Mouse (Mus musculus): ENCODE measurements around the gene Foxc2. TPM values are rescaled to one million over a fixed set of nuclear protein-coding genes. Genes with fewer than 3 reads are reported as not detected.
A peak's percentile ranks its signal among the peaks of the same experiment; 100 is the strongest.

The Foxc2 gene
- polyA plus RNA-seq, 1 experiment from 2014 or later: 1.7 TPM

DNA sequence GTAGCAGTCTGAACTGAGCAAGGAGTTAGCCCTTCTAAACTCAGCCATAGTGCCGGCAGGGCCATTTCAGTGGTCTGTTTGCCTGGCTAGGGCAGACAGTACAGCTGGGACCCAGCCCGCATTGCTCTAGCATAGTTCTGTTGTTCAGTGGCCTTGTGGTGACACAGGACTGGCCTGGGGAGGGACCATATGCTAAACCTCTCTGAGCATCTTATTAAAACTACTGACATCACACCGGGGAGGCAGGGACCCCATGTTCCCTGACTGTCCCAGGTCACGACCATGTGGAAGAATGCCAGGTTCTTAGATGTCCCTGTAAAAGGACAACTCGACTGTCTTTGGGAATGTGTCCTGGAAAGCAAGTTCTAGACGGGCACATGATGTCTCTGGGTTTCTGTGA lies 23.8 kb upstream of the Foxc2 start:
- H3K9me3 ChIP-seq (replicated peaks; ENCODE audit: control insufficient read depth, low read length, poor library complexity, severe bottlenecking): no peaks in the 10 kb centered on the region
- H3K4me2 ChIP-seq (ENCODE audit: low read length): no peak overlapping the region
- no peak overlapping the region for H3K27ac ChIP-seq (ENCODE audit: low read length)
- ATAC-seq: peak; percentile 40; the same call in 1 of the 2 replicates
- H3K4me3 ChIP-seq (ENCODE audit: low read depth, low read length): no peak overlapping the region
- peaks cover 47% of the 10 kb centered on the region for H3K27me3 ChIP-seq (ENCODE audit: control insufficient read depth, insufficient read depth, low read depth, low read length)
- H3K36me3 ChIP-seq (ENCODE audit: control insufficient read depth, insufficient read depth, low read length): 0 out of 2 replicates have a peak, but pooled peaks cover 1% of the 10 kb centered on the region
- WGBS: 38% methylated on average over 6 of the region's 6 CpGs
- H3K9ac ChIP-seq (ENCODE audit: low read depth, low read length): no peak overlapping the region
- H3K4me1 ChIP-seq (ENCODE audit: control insufficient read depth, insufficient read depth, low read length): no peaks in the 10 kb centered on the region

GRCm38 (mm10) chr8:121092627-121093026 lies 23.3 kb upstream of the Foxc2 start:
- H3K36me3 ChIP-seq (ENCODE audit: control insufficient read depth, insufficient read depth, low read length): peaks cover 6% of the 10 kb centered on the region; the same call in 1 of the 2 replicates

GRCm38 (mm10) chr8:121093496-121093895 lies 22.5 kb upstream of the Foxc2 start:
- 60% methylated on average over 6 of the region's 6 CpGs for WGBS
- Histone ChIP-seq H3K27ac (ENCODE audit: low read length) (no peak overlapping the region), H3K9ac (ENCODE audit: low read depth, low read length) (no peak overlapping the region), H3K36me3 (ENCODE audit: control insufficient read depth, insufficient read depth, low read length) (peaks cover 14% of the 10 kb centered on the region), H3K27me3 (ENCODE audit: control insufficient read depth, insufficient read depth, low read depth, low read length) (peaks cover 47% of the 10 kb centered on the region), H3K4me1 (ENCODE audit: control insufficient read depth, insufficient read depth, low read length) (no peaks in the 10 kb centered on the region), H3K9me3 (replicated peaks; ENCODE audit: control insufficient read depth, low read length, poor library complexity, severe bottlenecking) (no peaks in the 10 kb centered on the region), H3K4me2 (ENCODE audit: low read length) (no peak overlapping the region), H3K4me3 (ENCODE audit: low read depth, low read length) (no peak overlapping the region)
- no peak for ATAC-seq

More at GRCm38 (mm10) chr8:121092627-121093026, 23.3 kb upstream of the Foxc2 start:
- no peak overlapping the region for H3K4me3 ChIP-seq (ENCODE audit: low read depth, low read length)
- ATAC-seq: peak; percentile 58
- 3% methylated on average over 16 of the region's 16 CpGs for WGBS
- no peak overlapping the region for H3K9ac ChIP-seq (ENCODE audit: low read depth, low read length)
- no peak overlapping the region for H3K27ac ChIP-seq (ENCODE audit: low read length)
- H3K4me1 ChIP-seq (ENCODE audit: control insufficient read depth, insufficient read depth, low read length): no peaks in the 10 kb centered on the region
- H3K27me3 ChIP-seq (ENCODE audit: control insufficient read depth, insufficient read depth, low read depth, low read length): peaks cover 47% of the 10 kb centered on the region
- no peaks in the 10 kb centered on the region for H3K9me3 ChIP-seq (replicated peaks; ENCODE audit: control insufficient read depth, low read length, poor library complexity, severe bottlenecking)
- H3K4me2 ChIP-seq (ENCODE audit: low read length): no peak overlapping the region

- Histone ChIP-seq H3K4me3 (ENCODE audit: low read depth, low read length) (no peak overlapping the region), H3K27me3 (ENCODE audit: control insufficient read depth, insufficient read depth, low read depth, low read length) (no peaks in the 10 kb centered on the region), H3K36me3 (ENCODE audit: control insufficient read depth, insufficient read depth, low read length) (peaks cover 16% of the 10 kb centered on the region), H3K27ac (ENCODE audit: low read length) (no peak overlapping the region), H3K9me3 (replicated peaks; ENCODE audit: control insufficient read depth, low read length, poor library complexity, severe bottlenecking) (no peaks in the 10 kb centered on the region), H3K9ac (ENCODE audit: low read depth, low read length) (no peak overlapping the region), H3K4me1 (ENCODE audit: control insufficient read depth, insufficient read depth, low read length) (peaks cover 12% of the 10 kb centered on the region), H3K4me2 (ENCODE audit: low read length) (no peak overlapping the region)
- 54% methylated on average over 17 of the region's 17 CpGs for WGBS
- no peak for ATAC-seq
These were observed 11.7 kb upstream of the Foxc2 start for GRCm38 (mm10) chr8:121104049-121104818.

GRCm38 (mm10) chr8:121107668-121108656 lies 8.0 kb upstream of the Foxc2 start, which contains the start of gene Mthfsd:
Gene Mthfsd, minus strand, starts transcription at chr8:121108392.
- peak within 1 kb of the TSS; percentile 63 for H3K4me3 ChIP-seq (ENCODE audit: low read depth, low read length)
- peaks cover 12% of the 10 kb centered on the region for H3K4me1 ChIP-seq (ENCODE audit: control insufficient read depth, insufficient read depth, low read length)
- ATAC-seq: peak; percentile 94
- peak within 1 kb of the TSS; percentile 78 for H3K4me2 ChIP-seq (ENCODE audit: low read length)
- peak within 1 kb of the TSS; percentile 84 for H3K9ac ChIP-seq (ENCODE audit: low read depth, low read length)
- H3K9me3 ChIP-seq (replicated peaks; ENCODE audit: control insufficient read depth, low read length, poor library complexity, severe bottlenecking): no peaks in the 10 kb centered on the region
- H3K27me3 ChIP-seq (ENCODE audit: control insufficient read depth, insufficient read depth, low read depth, low read length): peaks cover 12% of the 10 kb centered on the region
- H3K27ac ChIP-seq (ENCODE audit: low read length): peak within 1 kb of the TSS; percentile 69
- no peaks in the 10 kb centered on the region for H3K36me3 ChIP-seq (ENCODE audit: control insufficient read depth, insufficient read depth, low read length)
- WGBS: 1% methylated on average over 75 of the region's 75 CpGs

GRCm38 (mm10) chr8:121108657-121109056 lies 7.3 kb upstream of the Foxc2 start:
- H3K27ac ChIP-seq (ENCODE audit: low read length): peak overlapping the region; percentile 69; the same call in 1 of the 2 replicates
- WGBS: 19% methylated on average over 5 of the region's 5 CpGs

DNA sequence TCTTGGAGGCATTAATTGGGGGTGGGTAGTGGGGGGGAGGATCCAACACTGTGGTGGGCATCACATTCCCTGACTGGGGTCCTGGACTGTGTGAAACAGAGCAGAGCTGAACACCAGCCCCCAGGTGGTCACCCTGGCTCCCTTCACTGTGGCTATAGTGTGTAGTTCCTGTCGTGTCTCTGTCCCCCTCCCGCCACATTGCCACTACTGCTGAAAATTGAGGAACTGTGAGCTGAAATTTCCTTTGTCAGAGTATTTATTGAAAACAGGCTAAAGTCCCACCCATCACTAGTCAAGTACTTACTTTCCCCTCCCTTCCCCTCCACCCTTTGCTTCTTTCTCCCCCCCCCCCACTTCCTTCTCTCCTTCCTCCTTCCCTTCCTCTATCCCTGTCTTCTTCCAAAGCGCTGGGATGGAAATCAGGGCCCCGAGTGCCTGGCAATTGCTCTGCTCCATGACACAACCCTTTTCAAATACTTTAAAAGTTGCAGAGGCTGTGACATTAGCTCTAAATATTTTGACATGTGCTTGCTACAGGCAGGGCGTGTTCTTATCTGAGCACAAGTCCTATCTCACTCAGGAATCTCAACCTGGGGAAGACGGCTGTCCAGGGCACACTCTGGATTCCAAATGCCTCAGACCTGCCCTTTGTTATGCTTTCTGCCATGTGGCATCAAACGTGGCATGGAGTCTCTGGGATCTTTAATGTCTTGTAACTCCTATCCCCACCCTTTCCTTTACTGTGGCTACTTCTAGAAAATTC lies 4.6 kb upstream of the Foxc2 start:
- Histone ChIP-seq H3K4me1 (ENCODE audit: control insufficient read depth, insufficient read depth, low read length) (peaks cover 14% of the 10 kb centered on the region), H3K36me3 (ENCODE audit: control insufficient read depth, insufficient read depth, low read length) (no peaks in the 10 kb centered on the region), H3K4me3 (ENCODE audit: low read depth, low read length) (no peak overlapping the region), H3K27ac (ENCODE audit: low read length) (no peak overlapping the region), H3K9me3 (replicated peaks; ENCODE audit: control insufficient read depth, low read length, poor library complexity, severe bottlenecking) (no peaks in the 10 kb centered on the region), H3K27me3 (ENCODE audit: control insufficient read depth, insufficient read depth, low read depth, low read length) (peaks cover 33% of the 10 kb centered on the region), H3K9ac (ENCODE audit: low read depth, low read length) (no peak overlapping the region), H3K4me2 (ENCODE audit: low read length) (no peak overlapping the region)
- ATAC-seq: no peak
- 53% methylated on average over 7 of the region's 7 CpGs for WGBS

More at GRCm38 (mm10) chr8:121108657-121109056, 7.3 kb upstream of the Foxc2 start:
- peak overlapping the region; percentile 56 for H3K4me2 ChIP-seq (ENCODE audit: low read length)
- no peaks in the 10 kb centered on the region for H3K9me3 ChIP-seq (replicated peaks; ENCODE audit: control insufficient read depth, low read length, poor library complexity, severe bottlenecking)
- peaks cover 15% of the 10 kb centered on the region for H3K27me3 ChIP-seq (ENCODE audit: control insufficient read depth, insufficient read depth, low read depth, low read length)
- H3K4me3 ChIP-seq (ENCODE audit: low read depth, low read length): peak overlapping the region; percentile 63
- ATAC-seq: no peak
- H3K36me3 ChIP-seq (ENCODE audit: control insufficient read depth, insufficient read depth, low read length): no peaks in the 10 kb centered on the region
- H3K4me1 ChIP-seq (ENCODE audit: control insufficient read depth, insufficient read depth, low read length): peaks cover 12% of the 10 kb centered on the region
- peak overlapping the region; percentile 68 for H3K9ac ChIP-seq (ENCODE audit: low read depth, low read length)

GRCm38 (mm10) chr8:121113261-121113660 lies 2.7 kb upstream of the Foxc2 start:
- H3K27ac ChIP-seq (ENCODE audit: low read length): no peak overlapping the region
- H3K4me1 ChIP-seq (ENCODE audit: control insufficient read depth, insufficient read depth, low read length): peaks cover 5% of the 10 kb centered on the region; the same call in 1 of the 2 replicates
- H3K9me3 ChIP-seq (replicated peaks; ENCODE audit: control insufficient read depth, low read length, poor library complexity, severe bottlenecking): no peaks in the 10 kb centered on the region; the same call in 1 of the 2 replicates
- H3K4me2 ChIP-seq (ENCODE audit: low read length): 0 out of 2 replicates have a peak overlapping the region, but pooled peaks have one; percentile 16
- no peaks in the 10 kb centered on the region for H3K36me3 ChIP-seq (ENCODE audit: control insufficient read depth, insufficient read depth, low read length)
- under 1% methylated on average over 21 of the region's 21 CpGs for WGBS
- H3K27me3 ChIP-seq (ENCODE audit: control insufficient read depth, insufficient read depth, low read depth, low read length): peaks cover 51% of the 10 kb centered on the region
- no peak overlapping the region for H3K9ac ChIP-seq (ENCODE audit: low read depth, low read length)
- peak; percentile 63; the same call in 1 of the 2 replicates for ATAC-seq
- no peak overlapping the region for H3K4me3 ChIP-seq (ENCODE audit: low read depth, low read length)
